Mouse (Mus musculus): Measurements from ENCODE around the gene Ntf3.

- TF ChIP-seq CTCF (conservative IDR thresholded peaks at IDR 0.05; ENCODE audit: low read length), result no peak
- no peak for TF ChIP-seq NANOG (IDR thresholded peaks at IDR 0.05; ENCODE audit: borderline replicate concordance, low read length)
- no peak for TF ChIP-seq POU5F1 (IDR thresholded peaks at IDR 0.05; ENCODE audit: borderline replicate concordance, low read length)
Observed at GRCm38 (mm10) chr6:126194760-126195159, 28.1 kb upstream of the Ntf3 start.
